Mouse (Mus musculus): ENCODE data around the gene Hdgfl2. TPM values are rescaled to one million over a fixed set of nuclear protein-coding genes. Genes with fewer than 3 reads are reported as not detected.

The Hdgfl2 gene
- total and polyA plus RNA-seq, 3 experiments: 35.3 to 93.6 (median 68.9) TPM

- DNase-seq (ENCODE audit: extremely low read depth): peak; percentile 77
- no peak overlapping the region for H3K4me2 ChIP-seq (ENCODE audit: insufficient read depth, low read depth, poor library complexity, severe bottlenecking)
- H3K4me3 ChIP-seq (replicated peaks in 1 of 3; ENCODE audit: low read depth in 2 of 3, low read length in 2 of 3, poor library complexity in 1 of 3): no peak overlapping the region
- TF ChIP-seq USF1 (IDR thresholded peaks at IDR 0.05; ENCODE audit: low read depth, low read length) (peak; percentile 23; the same call in 1 of the 2 replicates), MXI1 (IDR thresholded peaks at IDR 0.05; ENCODE audit: low read depth, low read length) (no peak), RAD21 (IDR thresholded peaks at IDR 0.05; ENCODE audit: low read depth, low read length) (peak; percentile 53), NELFE (IDR thresholded peaks at IDR 0.05; ENCODE audit: low read depth, low read length) (0 out of 2 replicates have a peak, but pooled peaks have one; percentile 18), ZKSCAN1 (IDR thresholded peaks at IDR 0.05; ENCODE audit: borderline replicate concordance, low read depth, low read length) (no peak), USF2 (conservative IDR thresholded peaks at IDR 0.05; ENCODE audit: low read depth, low read length) (peak; percentile 40), IRF4 (IDR thresholded peaks at IDR 0.05; ENCODE audit: low read depth, low read length) (no peak), MAX (IDR thresholded peaks at IDR 0.05; ENCODE audit: low read length) (peak; percentile 25; the same call in 1 of the 2 replicates), SMC3 (IDR thresholded peaks at IDR 0.05; ENCODE audit: low read depth, low read length) (peak; percentile 60), EP300 (IDR thresholded peaks at IDR 0.05; ENCODE audit: low read length) (no peak), CHD2 (IDR thresholded peaks at IDR 0.05; ENCODE audit: low read length) (no peak), CTCF (conservative IDR thresholded peaks at IDR 0.05 in 1 of 2, IDR thresholded peaks at IDR 0.05 in 1 of 2; ENCODE audit: low read depth in 2 of 2, low read length in 2 of 2) (peak; percentile 78 to 93)
- no peaks in the 10 kb centered on the region for H3K27me3 ChIP-seq (replicated peaks)
- H3K4me1 ChIP-seq (ENCODE audit: control insufficient read depth in 1 of 2, insufficient read depth in 2 of 2): 0 out of 4 replicates have a peak, but pooled peaks cover 0 to 2% of the 10 kb centered on the region in 2 experiments
- dilution Hi-C loops (cut with MboI; ENCODE audit: extremely low pct_ligation_motif_present, extremely low pct_unique_long_range_greater_than_20kb, low sequenced_read_pairs): no loop called here
- no peak overlapping the region for H3K27ac ChIP-seq (ENCODE audit: insufficient read depth, low read depth)
- no peaks in the 10 kb centered on the region for H3K79me2 ChIP-seq (replicated peaks; ENCODE audit: control insufficient read depth, extremely low read depth, insufficient read depth, poor library complexity, severe bottlenecking)
- no peak overlapping the region for H3K9ac ChIP-seq (ENCODE audit: insufficient read depth, low read depth)
- H3K36me3 ChIP-seq (replicated peaks in 1 of 2; ENCODE audit: control insufficient read depth in 1 of 2, insufficient read depth in 1 of 2, low read length in 1 of 2): peaks cover 0 to 38% of the 10 kb centered on the region in 2 experiments
- in situ Hi-C loops (cut with MboI; ENCODE audit: low pct_ligation_motif_present, low pct_unique_long_range_greater_than_20kb, low sequenced_read_pairs): no loop called here
- H3K9me3 ChIP-seq (replicated peaks; ENCODE audit: low read length): no peaks in the 10 kb centered on the region
Measured at GRCm38 (mm10) chr17:56111864-56112263, 32.4 kb downstream of the Hdgfl2 start.

GRCm38 (mm10) chr17:56112743-56113142, 33.3 kb downstream of the Hdgfl2 start:
- H3K9me3 ChIP-seq (replicated peaks; ENCODE audit: low read length): no peaks in the 10 kb centered on the region
- H3K79me2 ChIP-seq (replicated peaks; ENCODE audit: control insufficient read depth, extremely low read depth, insufficient read depth, poor library complexity, severe bottlenecking): no peaks in the 10 kb centered on the region
- H3K4me2 ChIP-seq (ENCODE audit: insufficient read depth, low read depth, poor library complexity, severe bottlenecking): no peak overlapping the region
- no peak overlapping the region for H3K9ac ChIP-seq (ENCODE audit: insufficient read depth, low read depth)
- H3K4me1 ChIP-seq (ENCODE audit: control insufficient read depth in 1 of 2, insufficient read depth in 2 of 2): 0 out of 4 replicates have a peak, but pooled peaks cover 0 to 2% of the 10 kb centered on the region in 2 experiments
- H3K36me3 ChIP-seq (replicated peaks in 1 of 2; ENCODE audit: control insufficient read depth in 1 of 2, insufficient read depth in 1 of 2, low read length in 1 of 2): peaks cover 0 to 30% of the 10 kb centered on the region in 2 experiments
- no peak for DNase-seq (ENCODE audit: extremely low read depth)
- H3K27me3 ChIP-seq (replicated peaks): no peaks in the 10 kb centered on the region
- in situ Hi-C loops (cut with MboI; ENCODE audit: low pct_ligation_motif_present, low pct_unique_long_range_greater_than_20kb, low sequenced_read_pairs) (no loop called here), dilution Hi-C loops (cut with MboI; ENCODE audit: extremely low pct_ligation_motif_present, extremely low pct_unique_long_range_greater_than_20kb, low sequenced_read_pairs) (no loop called here)
- H3K4me3 ChIP-seq (replicated peaks in 1 of 3; ENCODE audit: low read depth in 2 of 3, low read length in 2 of 3, poor library complexity in 1 of 3): no peak overlapping the region
- no peak for TF ChIP-seq MXI1 (IDR thresholded peaks at IDR 0.05; ENCODE audit: low read depth, low read length)
- no peak for TF ChIP-seq ELF1 (IDR thresholded peaks at IDR 0.05; ENCODE audit: low read depth, low read length)
- TF ChIP-seq RAD21 (IDR thresholded peaks at IDR 0.05; ENCODE audit: low read depth, low read length): no peak
- no peak for TF ChIP-seq MAX (IDR thresholded peaks at IDR 0.05; ENCODE audit: low read length)
- TF ChIP-seq MAFK (IDR thresholded peaks at IDR 0.05; ENCODE audit: insufficient replicate concordance, low read length): no peak
- no peak for TF ChIP-seq CTCF (conservative IDR thresholded peaks at IDR 0.05 in 1 of 2, IDR thresholded peaks at IDR 0.05 in 1 of 2; ENCODE audit: low read depth in 2 of 2, low read length in 2 of 2)
- no peak for TF ChIP-seq SIN3A (IDR thresholded peaks at IDR 0.05; ENCODE audit: low read length)
- no peak for TF ChIP-seq CHD2 (IDR thresholded peaks at IDR 0.05; ENCODE audit: low read length)
- no peak for TF ChIP-seq UBTF (IDR thresholded peaks at IDR 0.05; ENCODE audit: low read depth, low read length)
- TF ChIP-seq E2F4 (IDR thresholded peaks at IDR 0.05; ENCODE audit: insufficient replicate concordance, low read depth, low read length): no peak
- no peak for TF ChIP-seq HCFC1 (IDR thresholded peaks at IDR 0.05; ENCODE audit: low read depth, low read length)
- H3K27ac ChIP-seq (ENCODE audit: insufficient read depth, low read depth): no peak overlapping the region
